Mouse (Mus musculus): ENCODE measurements at regions not wholly inside any gene's neighbourhood (a gene's known extent, or its start where the extent isn't known, plus 50 kb on each side); places are given as distances from the start of the nearest gene placed in this dataset.

- no peak for DNase-seq (ENCODE audit: low spot score)
Observed at GRCm38 (mm10) chr2:45239501-45240292, 122.5 kb upstream of the Zeb2 start.

GRCm38 (mm10) chr2:45239001-45239400, 121.8 kb upstream of the Zeb2 start:
- no peak for DNase-seq (ENCODE audit: low spot score)

GRCm38 (mm10) chr2:45236168-45236700, 119.0 kb upstream of the Zeb2 start:
- DNase-seq (ENCODE audit: low spot score): no peak

GRCm38 (mm10) chr2:45234148-45234547, 117.0 kb upstream of the Zeb2 start:
- DNase-seq (ENCODE audit: low spot score): no peak

- no peak for DNase-seq (ENCODE audit: low spot score)
Observed at GRCm38 (mm10) chr2:45230351-45231209, 113.4 kb upstream of the Zeb2 start.

- DNase-seq (ENCODE audit: low spot score): no peak
Observed at GRCm38 (mm10) chr2:45229501-45229900, 112.3 kb upstream of the Zeb2 start.

GRCm38 (mm10) chr2:45227276-45227944, 110.2 kb upstream of the Zeb2 start:
- DNase-seq (ENCODE audit: low spot score): no peak

GRCm38 (mm10) chr2:45226045-45226370, 108.8 kb upstream of the Zeb2 start:
- no peak for DNase-seq (ENCODE audit: low spot score)

- no peak for DNase-seq (ENCODE audit: low spot score)
Observed at GRCm38 (mm10) chr2:45225364-45226044, 108.3 kb upstream of the Zeb2 start.

- DNase-seq (ENCODE audit: low spot score): no peak
Observed at GRCm38 (mm10) chr2:45222213-45222612, 105.0 kb upstream of the Zeb2 start.

- DNase-seq (ENCODE audit: low spot score): peak; percentile 46
Observed at GRCm38 (mm10) chr2:45219851-45220250, 102.7 kb upstream of the Zeb2 start.

GRCm38 (mm10) chr2:45212833-45213232, 95.6 kb upstream of the Zeb2 start:
- DNase-seq (ENCODE audit: low spot score): no peak

GRCm38 (mm10) chr2:45208526-45208925, 91.3 kb upstream of the Zeb2 start:
- DNase-seq (ENCODE audit: low spot score): no peak

- no peak for DNase-seq (ENCODE audit: low spot score)
Observed at GRCm38 (mm10) chr2:45205756-45206155, 88.6 kb upstream of the Zeb2 start.

- no peak for DNase-seq (ENCODE audit: low spot score)
Observed at GRCm38 (mm10) chr2:45205211-45205610, 88.0 kb upstream of the Zeb2 start.

- DNase-seq (ENCODE audit: low spot score): no peak
Observed at GRCm38 (mm10) chr2:45197955-45198631, 80.9 kb upstream of the Zeb2 start.

GRCm38 (mm10) chr2:45197342-45197741, 80.1 kb upstream of the Zeb2 start:
- DNase-seq (ENCODE audit: low spot score): peak; percentile 46

GRCm38 (mm10) chr2:45196511-45196910, 79.3 kb upstream of the Zeb2 start:
- no peak for DNase-seq (ENCODE audit: low spot score)

- DNase-seq (ENCODE audit: low spot score): no peak
Observed at GRCm38 (mm10) chr2:45194335-45194734, 77.1 kb upstream of the Zeb2 start.

- DNase-seq (ENCODE audit: low spot score): no peak
Observed at GRCm38 (mm10) chr2:45185621-45185999, 68.4 kb upstream of the Zeb2 start.
